Mouse (Mus musculus): ENCODE measurements at regions not wholly inside any gene's neighbourhood (a gene's known extent, or its start where the extent isn't known, plus 50 kb on each side); places are given as distances from the start of the nearest gene placed in this dataset.

DNA sequence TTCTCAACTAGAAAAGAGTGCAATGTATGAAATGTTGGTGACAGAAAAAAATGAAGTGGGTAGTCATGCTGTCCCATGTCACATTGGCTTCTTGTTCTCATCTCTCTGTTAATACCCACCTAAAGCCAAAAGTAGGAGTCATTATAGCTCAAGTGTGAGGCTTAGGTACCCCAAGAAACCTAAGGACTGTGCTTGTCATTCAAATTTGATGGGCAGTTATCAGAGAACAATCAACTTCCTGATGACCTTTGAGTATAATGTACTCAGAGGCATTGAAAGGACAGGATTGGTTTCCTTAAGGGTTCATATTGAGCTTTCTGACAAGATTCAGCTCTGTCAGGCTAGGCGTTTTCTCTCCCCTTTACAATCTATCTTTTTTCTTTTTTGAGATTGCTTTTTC is 231.8 kb upstream of the Atp2b1 start:
- DNase-seq (ENCODE audit: low read depth, low spot score), result no peak
- Histone ChIP-seq H3K36me3 (ENCODE audit: control insufficient read depth, insufficient read depth, low read length, poor library complexity, severe bottlenecking) (no peaks in the 10 kb centered on the region), H3K9me3 (ENCODE audit: control insufficient read depth, insufficient read depth, low read depth, low read length) (no peaks in the 10 kb centered on the region), H3K4me3 (ENCODE audit: insufficient read depth in 1 of 2, low read depth in 1 of 2, low read length in 2 of 2, poor library complexity in 1 of 2, severe bottlenecking in 1 of 2) (no peak overlapping the region), H3K27ac (ENCODE audit: insufficient read depth, low read depth, low read length, poor library complexity, severe bottlenecking) (no peak overlapping the region), H3K4me1 (ENCODE audit: control insufficient read depth in 2 of 2, insufficient read depth in 2 of 2, low read length in 2 of 2, poor library complexity in 1 of 2) (peaks cover 2% of the 10 kb centered on the region in 2 experiments; a peak in 2 of 4 replicates), H3K9ac (ENCODE audit: insufficient read depth, low read depth, low read length, poor library complexity, severe bottlenecking) (no peak overlapping the region)
- TF ChIP-seq MAFK (IDR thresholded peaks at IDR 0.05; ENCODE audit: insufficient read depth, low read depth, low read length) (no peak), HCFC1 (IDR thresholded peaks at IDR 0.05; ENCODE audit: borderline replicate concordance, insufficient read depth, low read length) (no peak), CHD2 (IDR thresholded peaks at IDR 0.05; ENCODE audit: low read depth, low read length) (no peak), ZC3H11A (IDR thresholded peaks at IDR 0.05; ENCODE audit: borderline replicate concordance, low read depth, low read length) (no peak), ZNF384 (IDR thresholded peaks at IDR 0.05; ENCODE audit: low read depth, low read length) (no peak)
- in situ Hi-C loops (cut with MboI; ENCODE audit: low sequenced_read_pairs in 2 of 2, unreplicated experiment in 2 of 2), result no loop called here

DNA sequence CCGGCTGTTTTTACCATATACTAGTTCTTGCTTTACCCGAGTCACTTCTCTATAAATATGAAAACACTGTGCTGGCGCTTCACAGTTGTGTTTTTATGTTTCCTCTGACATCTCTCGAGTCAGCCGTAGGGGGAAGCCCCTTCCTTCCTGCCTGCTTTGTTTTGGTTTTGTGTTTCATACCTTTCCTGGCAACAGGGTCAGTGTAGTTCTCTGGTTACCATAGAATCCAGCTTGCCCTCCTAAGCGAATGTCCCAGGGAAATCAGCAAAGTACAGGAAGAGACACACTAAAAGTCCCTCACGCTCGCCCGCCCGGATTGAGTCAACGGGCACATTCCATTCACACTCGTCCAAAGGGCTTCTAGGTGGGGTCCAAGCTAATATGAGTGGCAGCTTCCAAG is 230.0 kb upstream of the Atp2b1 start:
- DNase-seq (ENCODE audit: low read depth, low spot score), result no peak
- no peak overlapping the region for H3K4me3 ChIP-seq (ENCODE audit: insufficient read depth in 1 of 2, low read depth in 1 of 2, low read length in 2 of 2, poor library complexity in 1 of 2, severe bottlenecking in 1 of 2)
- H3K9me3 ChIP-seq (ENCODE audit: control insufficient read depth, insufficient read depth, low read depth, low read length), result no peaks in the 10 kb centered on the region
- no peak overlapping the region for H3K9ac ChIP-seq (ENCODE audit: insufficient read depth, low read depth, low read length, poor library complexity, severe bottlenecking)
- H3K36me3 ChIP-seq (ENCODE audit: control insufficient read depth, insufficient read depth, low read length, poor library complexity, severe bottlenecking), result no peaks in the 10 kb centered on the region
- TF ChIP-seq ZC3H11A (IDR thresholded peaks at IDR 0.05; ENCODE audit: borderline replicate concordance, low read depth, low read length) (no peak), ZNF384 (IDR thresholded peaks at IDR 0.05; ENCODE audit: low read depth, low read length) (no peak), CHD2 (IDR thresholded peaks at IDR 0.05; ENCODE audit: low read depth, low read length) (no peak), MAFK (IDR thresholded peaks at IDR 0.05; ENCODE audit: insufficient read depth, low read depth, low read length) (no peak), HCFC1 (IDR thresholded peaks at IDR 0.05; ENCODE audit: borderline replicate concordance, insufficient read depth, low read length) (no peak)
- in situ Hi-C loops (cut with MboI; ENCODE audit: low sequenced_read_pairs in 2 of 2, unreplicated experiment in 2 of 2), result no loop called here
- H3K4me1 ChIP-seq (ENCODE audit: control insufficient read depth in 2 of 2, insufficient read depth in 2 of 2, low read length in 2 of 2, poor library complexity in 1 of 2), result peaks cover 2% of the 10 kb centered on the region in 2 experiments; a peak in 2 of 4 replicates
- H3K27ac ChIP-seq (ENCODE audit: insufficient read depth, low read depth, low read length, poor library complexity, severe bottlenecking), result no peak overlapping the region

DNA sequence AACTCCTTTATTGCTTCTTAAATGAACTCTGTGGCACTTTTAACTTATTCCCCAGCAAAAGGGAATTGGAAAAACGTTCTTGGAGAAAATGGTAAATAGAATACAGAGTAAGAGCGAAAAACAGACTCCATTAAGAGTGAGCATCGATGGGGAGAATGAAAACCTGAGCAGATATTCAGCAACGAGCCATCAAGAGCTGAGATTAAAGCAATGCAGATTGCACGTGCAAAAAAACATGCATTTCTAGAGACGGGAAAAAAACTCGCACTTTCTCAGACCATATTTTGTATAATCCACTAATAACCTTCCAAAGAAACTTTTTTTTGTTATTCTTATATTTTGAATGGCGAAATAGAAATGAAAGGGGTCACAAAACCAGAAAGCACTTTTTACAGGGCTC is 229.5 kb upstream of the Atp2b1 start:
- in situ Hi-C loops (cut with MboI; ENCODE audit: low sequenced_read_pairs in 2 of 2, unreplicated experiment in 2 of 2), result no loop called here
- no peak overlapping the region for H3K9ac ChIP-seq (ENCODE audit: insufficient read depth, low read depth, low read length, poor library complexity, severe bottlenecking)
- no peaks in the 10 kb centered on the region for H3K9me3 ChIP-seq (ENCODE audit: control insufficient read depth, insufficient read depth, low read depth, low read length)
- peaks cover 2% of the 10 kb centered on the region in 2 experiments; a peak in 2 of 4 replicates for H3K4me1 ChIP-seq (ENCODE audit: control insufficient read depth in 2 of 2, insufficient read depth in 2 of 2, low read length in 2 of 2, poor library complexity in 1 of 2)
- no peak for DNase-seq (ENCODE audit: low read depth, low spot score)
- no peak overlapping the region for H3K27ac ChIP-seq (ENCODE audit: insufficient read depth, low read depth, low read length, poor library complexity, severe bottlenecking)
- H3K4me3 ChIP-seq (ENCODE audit: insufficient read depth in 1 of 2, low read depth in 1 of 2, low read length in 2 of 2, poor library complexity in 1 of 2, severe bottlenecking in 1 of 2), result no peak overlapping the region
- no peaks in the 10 kb centered on the region for H3K36me3 ChIP-seq (ENCODE audit: control insufficient read depth, insufficient read depth, low read length, poor library complexity, severe bottlenecking)
- no peak for TF ChIP-seq MAFK (IDR thresholded peaks at IDR 0.05; ENCODE audit: insufficient read depth, low read depth, low read length)
- no peak for TF ChIP-seq CHD2 (IDR thresholded peaks at IDR 0.05; ENCODE audit: low read depth, low read length)
- no peak for TF ChIP-seq ZC3H11A (IDR thresholded peaks at IDR 0.05; ENCODE audit: borderline replicate concordance, low read depth, low read length)
- TF ChIP-seq ZNF384 (IDR thresholded peaks at IDR 0.05; ENCODE audit: low read depth, low read length), result no peak
- no peak for TF ChIP-seq HCFC1 (IDR thresholded peaks at IDR 0.05; ENCODE audit: borderline replicate concordance, insufficient read depth, low read length)

DNA sequence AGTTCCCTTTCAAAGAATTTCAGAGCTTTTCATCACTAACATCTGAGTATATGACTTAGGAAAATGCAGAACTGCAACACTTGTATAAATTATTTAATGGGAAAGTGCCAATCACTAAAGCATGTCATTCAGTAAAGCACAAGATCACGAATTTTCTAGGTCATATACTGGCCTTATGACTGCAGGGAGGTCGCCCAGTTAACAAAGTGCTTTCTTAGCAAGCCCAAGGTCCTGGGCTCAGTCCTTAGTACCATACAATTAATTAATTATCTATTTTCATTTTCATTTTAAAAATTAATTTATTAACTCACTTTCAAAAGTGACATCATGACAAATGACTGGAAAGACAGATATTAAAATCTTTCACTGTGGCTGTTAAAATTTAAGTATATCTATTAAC is 228.5 kb upstream of the Atp2b1 start:
- H3K27ac ChIP-seq (ENCODE audit: insufficient read depth, low read depth, low read length, poor library complexity, severe bottlenecking), result no peak overlapping the region
- H3K9me3 ChIP-seq (ENCODE audit: control insufficient read depth, insufficient read depth, low read depth, low read length), result no peaks in the 10 kb centered on the region
- H3K36me3 ChIP-seq (ENCODE audit: control insufficient read depth, insufficient read depth, low read length, poor library complexity, severe bottlenecking), result no peaks in the 10 kb centered on the region
- in situ Hi-C loops (cut with MboI; ENCODE audit: low sequenced_read_pairs in 2 of 2, unreplicated experiment in 2 of 2), result no loop called here
- H3K4me3 ChIP-seq (ENCODE audit: insufficient read depth in 1 of 2, low read depth in 1 of 2, low read length in 2 of 2, poor library complexity in 1 of 2, severe bottlenecking in 1 of 2), result no peak overlapping the region
- TF ChIP-seq HCFC1 (IDR thresholded peaks at IDR 0.05; ENCODE audit: borderline replicate concordance, insufficient read depth, low read length) (no peak), ZNF384 (IDR thresholded peaks at IDR 0.05; ENCODE audit: low read depth, low read length) (no peak), MAFK (IDR thresholded peaks at IDR 0.05; ENCODE audit: insufficient read depth, low read depth, low read length) (no peak), ZC3H11A (IDR thresholded peaks at IDR 0.05; ENCODE audit: borderline replicate concordance, low read depth, low read length) (no peak), CHD2 (IDR thresholded peaks at IDR 0.05; ENCODE audit: low read depth, low read length) (no peak)
- no peak for DNase-seq (ENCODE audit: low read depth, low spot score)
- no peak overlapping the region for H3K9ac ChIP-seq (ENCODE audit: insufficient read depth, low read depth, low read length, poor library complexity, severe bottlenecking)
- H3K4me1 ChIP-seq (ENCODE audit: control insufficient read depth in 2 of 2, insufficient read depth in 2 of 2, low read length in 2 of 2, poor library complexity in 1 of 2), result peaks cover 2% of the 10 kb centered on the region in 2 experiments; a peak in 2 of 4 replicates

DNA sequence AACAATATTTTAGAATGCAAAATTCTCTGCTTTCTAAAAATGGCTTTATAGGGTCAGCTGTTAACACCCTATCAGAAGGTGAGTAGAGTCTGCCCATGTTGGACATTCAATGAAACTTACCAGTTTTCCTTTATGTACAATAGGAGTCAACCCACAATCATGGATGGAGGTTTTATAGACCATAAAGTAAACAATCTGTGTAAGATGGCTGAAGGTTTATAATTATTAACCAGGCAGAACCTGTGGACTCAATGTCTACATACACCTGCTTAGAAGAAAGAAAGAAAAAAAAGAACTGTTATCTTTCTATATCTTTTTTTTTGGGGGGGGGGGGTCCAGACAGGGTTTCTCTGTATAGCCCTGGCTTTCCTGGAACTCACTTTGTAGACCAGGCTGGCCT is 227.8 kb upstream of the Atp2b1 start:
- no peaks in the 10 kb centered on the region for H3K9me3 ChIP-seq (ENCODE audit: control insufficient read depth, insufficient read depth, low read depth, low read length)
- TF ChIP-seq MAFK (IDR thresholded peaks at IDR 0.05; ENCODE audit: insufficient read depth, low read depth, low read length) (no peak), ZC3H11A (IDR thresholded peaks at IDR 0.05; ENCODE audit: borderline replicate concordance, low read depth, low read length) (no peak), CHD2 (IDR thresholded peaks at IDR 0.05; ENCODE audit: low read depth, low read length) (no peak), HCFC1 (IDR thresholded peaks at IDR 0.05; ENCODE audit: borderline replicate concordance, insufficient read depth, low read length) (no peak), ZNF384 (IDR thresholded peaks at IDR 0.05; ENCODE audit: low read depth, low read length) (no peak)
- DNase-seq (ENCODE audit: low read depth, low spot score), result no peak
- no peak overlapping the region for H3K4me3 ChIP-seq (ENCODE audit: insufficient read depth in 1 of 2, low read depth in 1 of 2, low read length in 2 of 2, poor library complexity in 1 of 2, severe bottlenecking in 1 of 2)
- no peak overlapping the region for H3K27ac ChIP-seq (ENCODE audit: insufficient read depth, low read depth, low read length, poor library complexity, severe bottlenecking)
- H3K36me3 ChIP-seq (ENCODE audit: control insufficient read depth, insufficient read depth, low read length, poor library complexity, severe bottlenecking), result no peaks in the 10 kb centered on the region
- in situ Hi-C loops (cut with MboI; ENCODE audit: low sequenced_read_pairs in 2 of 2, unreplicated experiment in 2 of 2), result no loop called here
- H3K4me1 ChIP-seq (ENCODE audit: control insufficient read depth in 2 of 2, insufficient read depth in 2 of 2, low read length in 2 of 2, poor library complexity in 1 of 2), result peaks cover 2% of the 10 kb centered on the region in 2 experiments; a peak in 2 of 4 replicates
- no peak overlapping the region for H3K9ac ChIP-seq (ENCODE audit: insufficient read depth, low read depth, low read length, poor library complexity, severe bottlenecking)
